Mouse (Mus musculus) liver, adult 2 months (tissue): Measurements from ENCODE around the gene Sipa1l1. TPM values are rescaled to one million over a fixed set of nuclear protein-coding genes. Genes with fewer than 3 reads are reported as not detected.

Experiments used
- DNase-seq: peaks from one replicate; pipeline ENCODE4 v3.0.0-alpha.2; 2011; ENCODE audit warnings: low read depth, low spot score; ENCODE audit errors: extremely low read depth
- H3K27ac ChIP-seq: fragments of 200-500 bp; replicated peaks from 2 replicates; pipeline ENCODE4 v1.5.1; 2012; ENCODE audit warnings: low read depth, mild to moderate bottlenecking, control low read depth, inconsistent platforms, low read length; ENCODE audit not compliant: insufficient read depth
- H3K27me3 ChIP-seq: fragments of 200-500 bp; 2 replicates; pipeline ENCODE4 v1.6.1; 2012; ENCODE audit warnings: mild to moderate bottlenecking, moderate library complexity, low read length, inconsistent platforms; ENCODE audit not compliant: control insufficient read depth, insufficient read depth
- H3K36me3 ChIP-seq: fragments of 200-500 bp; 2 replicates; pipeline ENCODE4 v1.6.1; 2012; ENCODE audit warnings: low read length, inconsistent platforms; ENCODE audit not compliant: control insufficient read depth, insufficient read depth
- H3K4me1 ChIP-seq: fragments of 200-500 bp; 2 replicates; pipeline ENCODE4 v1.6.1; 2011; ENCODE audit warnings: low read length; ENCODE audit not compliant: control insufficient read depth, insufficient read depth
- H3K4me3 ChIP-seq: fragments of 200-500 bp; 2 replicates; pipeline ENCODE4 v1.5.1; 2011; ENCODE audit warnings: low read depth, mild to moderate bottlenecking, control low read depth, low read length, moderate library complexity; ENCODE audit not compliant: insufficient read depth
- H3K79me2 ChIP-seq: fragments of 200-500 bp; 2 replicates; pipeline ENCODE4 v1.6.1; 2012; ENCODE audit warnings: inconsistent platforms, mild to moderate bottlenecking, low read length, moderate library complexity; ENCODE audit not compliant: control insufficient read depth, insufficient read depth
- H3K9ac ChIP-seq: fragments of 200-500 bp; 2 replicates; pipeline ENCODE4 v1.6.1; 2012; ENCODE audit warnings: low read depth, mild to moderate bottlenecking, control low read depth, inconsistent platforms, low read length
- CTCF ChIP-seq: fragments of 200-500 bp; IDR thresholded peaks from 2 replicates; pipeline ENCODE4 v1.5.1; 2011; ENCODE audit warnings: low read depth, low read length, control low read depth
- POLR2A ChIP-seq: fragments of 200-500 bp; IDR thresholded peaks from 2 replicates; pipeline ENCODE4 v1.6.1; 2011; ENCODE audit warnings: low read length, control low read depth; ENCODE audit not compliant: insufficient read depth; ENCODE audit errors: extremely low read depth
- WGBS: fragments of 180-500 bp; shearing (Covaris S2); methylation state at CpG from one replicate; pipeline ENCODE4 v1.1.7; 2018; 5-methylcytosine and 5-hydroxymethylcytosine counted together
- polyA plus RNA-seq: library from polyadenylated mRNA; depleted of rRNA; stranded (reverse); fragments of >200 nt; gene quantifications from 2 replicates; pipeline ENCODE4 v1.2.3, GENCODE M21; 2012
- total RNA-seq: library from RNA; depleted of rRNA; stranded (reverse); fragments of >200 nt; gene quantifications from 2 replicates; pipeline ENCODE4 v1.2.3, GENCODE M21; 2014

The Sipa1l1 gene
- total and polyA plus RNA-seq, 2 experiments: 10.3 to 13.7 TPM

DNA sequence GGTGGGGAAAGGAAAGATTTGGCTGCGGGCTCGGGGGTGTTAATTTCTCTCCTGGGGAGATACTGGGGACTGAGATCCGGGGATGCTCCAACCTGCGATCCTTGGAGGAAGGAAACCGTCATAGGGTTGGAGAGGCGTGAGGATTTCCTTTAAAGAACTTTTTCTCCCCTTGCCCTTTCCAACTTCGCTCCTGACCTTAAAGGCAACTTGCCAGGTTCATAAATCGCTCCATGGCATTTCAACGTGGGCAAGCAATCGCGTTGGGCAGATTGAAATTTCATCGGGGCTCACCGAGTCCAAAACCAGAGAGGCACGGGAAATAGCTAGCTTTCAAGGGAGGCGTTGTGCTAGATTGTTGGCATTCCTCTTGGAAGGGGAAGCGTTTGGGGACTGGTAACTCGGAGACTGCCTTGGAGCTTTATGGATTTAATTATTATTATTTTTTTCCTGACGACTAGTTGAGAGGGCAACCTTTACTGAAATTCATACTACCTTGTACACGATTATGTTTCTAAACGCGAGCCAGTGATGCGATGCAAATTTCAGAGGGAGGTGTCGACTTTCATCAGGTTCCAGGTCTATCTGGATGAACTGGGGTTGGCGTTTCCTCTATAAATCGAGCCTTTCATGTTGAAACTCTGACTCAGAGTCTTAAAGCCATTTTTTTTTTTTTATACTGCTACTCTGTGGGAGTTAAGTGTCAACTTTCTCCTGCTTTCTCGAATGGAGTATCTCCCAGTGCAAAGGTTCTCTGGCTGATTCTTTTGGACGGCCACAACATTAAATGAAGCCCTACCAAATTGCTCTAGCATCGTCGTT lies 1.6 kb downstream of the Sipa1l1 start:
- 4% methylated on average over 29 of the region's 29 CpGs for WGBS
- H3K27ac ChIP-seq: 0 out of 2 replicates have a peak overlapping the region, but pooled peaks have one; percentile 7

DNA sequence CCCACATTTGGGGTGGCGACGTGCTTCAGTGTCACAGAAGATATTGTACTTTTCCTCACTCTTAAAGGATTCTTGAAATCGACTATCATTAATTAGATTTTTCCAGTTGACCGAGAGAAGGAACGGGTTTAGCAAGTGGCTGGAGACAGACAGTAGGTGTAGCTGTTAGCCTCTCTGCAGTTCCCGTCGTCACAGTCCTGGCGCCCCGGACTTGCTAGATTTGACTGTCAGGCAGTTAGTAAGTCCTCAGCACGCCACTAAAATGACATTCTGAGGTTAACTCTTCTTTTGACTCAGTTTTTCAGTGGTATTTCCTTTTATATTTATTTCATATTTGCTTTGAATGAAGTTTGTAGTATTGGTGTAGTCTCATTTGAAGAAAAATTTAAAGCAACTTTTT lies 2.5 kb downstream of the Sipa1l1 start:
- H3K79me2 ChIP-seq: peaks cover 21% of the 10 kb centered on the region; the same call in 1 of the 2 replicates
- no peak for TF ChIP-seq POLR2A
- peak; percentile 56 for TF ChIP-seq CTCF
- peaks cover 6% of the 10 kb centered on the region; the same call in 1 of the 2 replicates for H3K4me1 ChIP-seq
- WGBS: 39% methylated on average over 10 of the region's 10 CpGs
- no peaks in the 10 kb centered on the region for H3K27me3 ChIP-seq
- DNase-seq: peak; percentile 50
- no peak overlapping the region for H3K9ac ChIP-seq
- H3K27ac ChIP-seq: no peak overlapping the region
- H3K4me3 ChIP-seq: no peak overlapping the region
- H3K36me3 ChIP-seq: no peaks in the 10 kb centered on the region

More for the DNA sequence above, 1.6 kb downstream of the Sipa1l1 start:
- peak overlapping the region; percentile 89 for H3K9ac ChIP-seq
- peaks cover 16% of the 10 kb centered on the region; the same call in 1 of the 2 replicates for H3K79me2 ChIP-seq
- no peaks in the 10 kb centered on the region for H3K36me3 ChIP-seq
- H3K4me1 ChIP-seq: peaks cover 6% of the 10 kb centered on the region; the same call in 1 of the 2 replicates
- TF ChIP-seq POLR2A (no peak), CTCF (no peak)
- peak overlapping the region; percentile 90 for H3K4me3 ChIP-seq
- DNase-seq: peak; percentile 38
- no peaks in the 10 kb centered on the region for H3K27me3 ChIP-seq

GRCm38 (mm10) chr12:82173623-82174022 lies 4.5 kb downstream of the Sipa1l1 start:
- 77% methylated on average over 1 of the region's 1 CpGs for WGBS
- Histone ChIP-seq H3K4me3 (no peak overlapping the region), H3K4me1 (peaks cover 5% of the 10 kb centered on the region; the same call in 1 of the 2 replicates), H3K27ac (no peak overlapping the region), H3K36me3 (no peaks in the 10 kb centered on the region), H3K27me3 (no peaks in the 10 kb centered on the region), H3K79me2 (peaks cover 23% of the 10 kb centered on the region; the same call in 1 of the 2 replicates), H3K9ac (no peak overlapping the region)
- TF ChIP-seq POLR2A (no peak), CTCF (no peak)
- no peak for DNase-seq

GRCm38 (mm10) chr12:82175709-82176108 lies 6.6 kb downstream of the Sipa1l1 start:
- no peak for DNase-seq
- H3K4me3 ChIP-seq: no peak overlapping the region
- no peak for TF ChIP-seq CTCF
- TF ChIP-seq POLR2A: no peak
- H3K36me3 ChIP-seq: no peaks in the 10 kb centered on the region
- no peak overlapping the region for H3K27ac ChIP-seq
- H3K4me1 ChIP-seq: peaks cover 1% of the 10 kb centered on the region; the same call in 1 of the 2 replicates
- no peak overlapping the region for H3K9ac ChIP-seq
- WGBS: 73% methylated on average over 3 of the region's 3 CpGs
- H3K79me2 ChIP-seq: peaks cover 29% of the 10 kb centered on the region; the same call in 1 of the 2 replicates
- no peaks in the 10 kb centered on the region for H3K27me3 ChIP-seq

- TF ChIP-seq POLR2A (no peak), CTCF (no peak)
- no peak overlapping the region for H3K4me3 ChIP-seq
- H3K4me1 ChIP-seq: no peaks in the 10 kb centered on the region
- peaks cover 25% of the 10 kb centered on the region; the same call in 1 of the 2 replicates for H3K79me2 ChIP-seq
- H3K36me3 ChIP-seq: no peaks in the 10 kb centered on the region
- DNase-seq: no peak
- H3K27me3 ChIP-seq: no peaks in the 10 kb centered on the region
- H3K27ac ChIP-seq: no peak overlapping the region
- 58% methylated on average over 4 of the region's 4 CpGs for WGBS
- H3K9ac ChIP-seq: no peak overlapping the region
These were observed 9.5 kb downstream of the Sipa1l1 start for GRCm38 (mm10) chr12:82178636-82179035.
